Mouse (Mus musculus) large intestine, adult 2 months (tissue): Measurements from ENCODE around the gene Snrpb2. TPM values are rescaled to one million over a fixed set of nuclear protein-coding genes. Genes with fewer than 3 reads are reported as not detected.

ENCODE experiments used
- DNase-seq: peaks from one replicate; pipeline ENCODE4 v3.0.0-alpha.2; 2012; ENCODE audit warnings: low read depth, low spot score
- WGBS: fragments of 180-500 bp; shearing (Covaris S2); methylation state at CpG from one replicate; pipeline ENCODE4 v1.1.7; 2018; 5-methylcytosine and 5-hydroxymethylcytosine counted together
- polyA plus RNA-seq: library from polyadenylated mRNA; depleted of rRNA; stranded (reverse); fragments of >200 nt; gene quantifications from 2 replicates; pipeline ENCODE4 v1.2.3, GENCODE M21; 2012; rRNA removed

Snrpb2 gene
- polyA plus RNA-seq, 1 experiment, result 5.2 TPM

GRCm38 (mm10) chr2:143089866-143090265 lies 27.0 kb downstream of the Snrpb2 start:
- WGBS, result 76% methylated on average over 8 of the region's 8 CpGs
- no peak for DNase-seq

GRCm38 (mm10) chr2:143093726-143094125 lies 30.9 kb downstream of the Snrpb2 start:
- DNase-seq, result no peak
- 18% methylated on average over 6 of the region's 6 CpGs for WGBS

GRCm38 (mm10) chr2:143094761-143095160 lies 31.9 kb downstream of the Snrpb2 start:
- 59% methylated on average over 6 of the region's 6 CpGs for WGBS
- DNase-seq, result no peak

- DNase-seq, result no peak
- WGBS, result 35% methylated on average over 1 of the region's 1 CpGs
Measured at GRCm38 (mm10) chr2:143097170-143097569, 34.3 kb downstream of the Snrpb2 start.

- 66% methylated on average over 1 of the region's 1 CpGs for WGBS
Measured at GRCm38 (mm10) chr2:143113859-143114258, 51.0 kb downstream of the Snrpb2 start.

GRCm38 (mm10) chr2:143114716-143115115 lies 51.9 kb downstream of the Snrpb2 start:
- WGBS, result 70% methylated on average over 4 of the region's 4 CpGs
- no peak for DNase-seq

More at GRCm38 (mm10) chr2:143113859-143114258, 51.0 kb downstream of the Snrpb2 start:
- no peak for DNase-seq

- 56% methylated on average over 3 of the region's 3 CpGs for WGBS
- no peak for DNase-seq
Measured at GRCm38 (mm10) chr2:143117453-143117852, 54.6 kb downstream of the Snrpb2 start.

GRCm38 (mm10) chr2:143118221-143118620 lies 55.4 kb downstream of the Snrpb2 start:
- WGBS, result 84% methylated on average over 7 of the region's 7 CpGs
- no peak for DNase-seq

Other genes starting within 250 kb of the Snrpb2 start
- 13.5 and 13.9 TPM in 2 replicates for gene Kif16b, start 161.5 kb upstream of the Snrpb2 start, polyA plus RNA-seq
- not detected in 2 replicates for gene Otor, start 15.4 kb downstream of the Snrpb2 start, polyA plus RNA-seq